Mouse (Mus musculus): Measurements from ENCODE around the gene Pde6b.

Pde6b gene

GRCm38 (mm10) chr5:108388201-108388600 is at the start of gene Pde6b:
TSS of gene Pde6b (plus strand) at chr5:108388391.
- peak; percentile 75 for DNase-seq (ENCODE audit: low read depth, low spot score)

DNA sequence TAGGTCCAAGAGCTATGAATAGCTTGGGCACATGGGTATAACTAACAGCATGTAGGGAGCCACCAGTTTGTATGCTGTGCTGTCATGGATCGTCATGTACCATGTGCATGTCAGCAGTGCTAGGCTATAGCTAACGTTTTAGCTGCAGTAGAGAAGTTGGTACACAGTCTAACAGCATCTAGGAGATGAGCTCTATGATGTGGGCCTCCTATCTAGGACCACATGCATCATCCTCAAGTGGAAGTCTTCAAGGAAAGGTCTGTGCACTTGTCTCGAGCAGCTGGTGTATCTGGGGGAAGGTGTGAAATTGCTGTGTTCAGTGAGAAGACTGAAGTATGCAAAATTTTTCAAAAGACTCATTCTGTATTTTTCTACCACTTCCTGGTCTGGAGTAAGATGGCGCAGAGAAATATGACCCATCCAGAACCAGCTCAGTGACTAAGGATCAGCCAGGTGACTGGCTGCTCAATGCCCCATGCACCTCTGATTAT is 44.5 kb upstream of the Pde6b start:
- no peak for DNase-seq (ENCODE audit: low read depth, low spot score)

DNA sequence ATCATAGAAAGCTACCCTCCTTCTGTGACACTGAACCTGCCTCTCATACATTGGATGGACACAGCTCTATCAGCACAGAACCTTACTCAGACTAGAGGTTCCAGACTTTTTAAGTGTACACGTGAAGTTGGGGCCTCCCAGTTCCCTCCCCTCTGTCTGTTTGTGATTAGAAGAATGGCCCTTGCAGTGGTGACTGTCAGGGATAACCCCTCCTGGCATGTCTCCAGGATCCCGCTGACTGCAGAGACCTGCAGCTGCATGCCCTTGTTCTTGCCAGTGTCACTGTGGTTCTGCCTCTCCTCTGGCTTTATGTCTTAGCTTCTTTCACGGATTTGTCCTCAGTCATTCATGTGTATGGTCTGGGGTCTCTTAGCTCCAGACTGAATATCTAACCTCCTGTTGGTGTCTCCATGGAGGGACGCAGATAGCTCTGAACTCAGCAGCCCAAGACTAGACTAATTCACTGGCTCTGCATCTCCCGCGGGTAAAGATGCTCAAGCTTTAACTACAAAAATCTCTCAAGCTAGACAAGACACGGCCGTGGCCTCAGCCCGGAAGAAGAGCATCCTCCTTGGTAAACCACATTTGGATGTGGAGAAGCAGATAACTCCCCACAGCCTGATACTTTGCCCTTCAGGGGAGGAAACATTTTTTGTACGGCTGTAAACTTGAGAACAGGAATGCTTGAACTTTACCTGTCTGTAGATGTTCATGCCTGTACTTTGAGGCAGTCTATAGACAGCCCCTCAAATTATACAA is 42.7 kb upstream of the Pde6b start:
- DNase-seq (ENCODE audit: low read depth, low spot score) = no peak

DNA sequence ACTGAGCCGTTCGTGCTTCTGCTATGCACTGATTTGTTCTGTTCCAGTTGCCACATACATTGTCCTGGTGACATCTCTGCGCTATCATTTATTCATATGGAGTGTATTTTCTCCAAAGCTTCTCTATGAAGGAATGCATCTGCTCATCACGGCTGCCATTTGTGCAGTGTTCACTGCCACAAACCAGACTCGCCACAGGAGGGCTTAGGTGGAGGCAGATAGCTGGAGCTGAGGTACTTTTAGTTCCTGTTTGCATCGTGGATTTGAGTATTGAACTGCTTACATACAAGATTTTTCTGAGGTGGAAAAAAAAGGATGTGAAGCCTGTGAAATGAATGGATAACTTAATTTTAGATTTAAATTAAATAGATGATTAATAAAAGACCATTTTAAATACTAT is 40.3 kb upstream of the Pde6b start:
- DNase-seq (ENCODE audit: low read depth, low spot score) = no peak

DNA sequence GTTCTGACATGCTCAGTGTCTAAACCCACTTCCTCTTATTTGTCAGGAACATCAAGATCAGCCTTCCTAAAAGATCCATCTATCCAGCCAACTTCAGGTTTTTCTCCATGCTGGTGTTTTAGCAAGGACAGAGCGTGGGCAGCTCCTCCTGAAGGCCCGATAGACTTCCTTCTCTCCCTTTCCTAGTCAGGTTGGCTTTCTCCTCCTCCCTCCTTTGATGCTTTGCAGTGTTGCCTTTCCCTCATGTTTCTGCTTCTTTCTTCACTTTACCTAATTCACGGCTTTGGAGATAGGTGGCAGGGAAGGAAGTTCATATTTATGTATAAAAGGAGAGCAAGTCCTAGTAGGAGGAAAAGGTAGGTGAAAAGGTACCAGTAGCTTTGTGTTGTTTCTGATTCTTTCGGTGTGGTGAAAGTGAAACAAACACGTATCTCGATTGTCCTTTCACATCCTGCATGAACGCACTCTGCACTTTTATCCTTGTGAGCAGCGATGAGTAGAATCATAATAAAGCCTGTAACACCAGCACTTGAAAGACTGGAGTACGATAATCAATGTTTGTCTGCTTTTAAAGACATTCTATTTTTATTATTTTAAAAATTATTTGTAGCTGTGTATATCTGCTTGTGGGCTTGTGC is 38.6 kb upstream of the Pde6b start:
- DNase-seq (ENCODE audit: low read depth, low spot score) = no peak

DNA sequence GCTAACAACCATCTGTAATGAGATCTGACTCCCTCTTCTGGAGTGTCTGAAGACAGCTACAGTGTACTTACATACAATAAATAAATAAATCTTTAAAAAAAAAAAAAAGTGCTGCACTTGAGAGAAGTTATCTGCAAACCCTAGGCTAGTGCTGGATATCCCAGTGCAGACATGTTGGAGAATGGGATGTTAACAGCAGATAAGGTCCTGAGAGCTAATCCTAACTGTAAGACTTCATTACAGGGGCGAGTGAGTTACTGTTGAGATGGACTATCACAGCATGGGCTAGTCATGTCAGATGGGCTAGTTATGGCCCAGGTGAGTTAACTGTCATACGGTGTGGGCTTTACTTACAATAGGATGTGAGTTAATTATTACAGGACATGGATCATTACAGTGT is 34.1 kb upstream of the Pde6b start:
- no peak for DNase-seq (ENCODE audit: low read depth, low spot score)

DNA sequence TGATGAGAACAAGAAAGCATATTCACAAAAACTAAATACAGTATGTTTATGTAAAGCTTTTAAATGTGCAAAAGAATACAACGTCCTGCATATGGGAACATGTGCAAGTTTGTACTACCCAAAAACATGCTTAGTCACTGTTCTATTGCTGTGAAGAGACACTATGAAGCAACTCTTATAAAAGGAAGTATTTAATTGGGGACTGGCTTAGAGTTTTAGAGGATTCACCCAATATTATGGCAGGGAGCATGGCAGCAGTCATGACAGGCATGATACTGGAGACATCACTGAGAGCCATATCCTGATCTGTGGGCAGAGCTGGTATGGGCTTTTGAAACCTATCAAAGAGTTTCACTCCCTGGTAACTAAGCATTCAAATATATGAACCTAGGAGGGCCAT is 30.3 kb upstream of the Pde6b start:
- DNase-seq (ENCODE audit: low read depth, low spot score) = no peak

- no peak for DNase-seq (ENCODE audit: low read depth, low spot score)
Observed at GRCm38 (mm10) chr5:108359491-108359890, 28.7 kb upstream of the Pde6b start.

DNA sequence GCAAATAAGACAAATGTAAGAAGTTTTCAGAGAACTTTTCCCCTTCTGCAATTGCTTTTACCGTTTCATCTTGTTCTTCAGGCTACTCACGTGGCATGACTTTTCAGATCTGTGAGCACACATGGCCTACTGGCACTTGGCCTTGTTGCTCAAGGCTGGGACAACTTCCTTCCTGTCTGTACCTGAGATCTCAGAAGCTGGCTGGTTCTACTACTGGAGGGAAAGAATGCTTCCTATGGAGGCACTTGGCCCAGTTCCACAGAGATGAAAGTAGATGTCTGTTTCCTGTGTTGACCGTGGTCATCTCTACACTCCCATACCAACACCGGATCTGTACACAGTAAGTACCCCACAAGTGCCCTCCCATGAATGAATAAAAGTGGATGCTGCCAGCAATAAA is 28.0 kb upstream of the Pde6b start:
- DNase-seq (ENCODE audit: low read depth, low spot score) = no peak

DNA sequence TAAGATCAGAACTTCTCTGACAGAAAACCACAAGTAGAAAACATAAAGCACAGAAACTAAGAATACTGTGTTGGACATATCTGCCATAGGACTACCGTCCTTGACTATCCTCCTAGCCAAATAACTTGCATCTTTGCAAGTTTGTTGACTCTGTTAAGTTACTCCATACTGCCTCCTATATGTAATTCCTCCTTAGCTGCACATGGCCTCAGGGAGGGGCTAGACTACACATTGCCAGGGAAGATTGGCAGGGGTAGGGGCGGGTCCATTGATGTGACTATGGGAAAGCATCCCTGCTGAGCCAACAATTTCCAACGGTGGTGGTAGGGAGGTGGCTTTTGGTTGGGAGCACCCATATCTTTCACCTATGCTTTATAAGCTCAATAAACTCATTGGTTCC is 25.9 kb upstream of the Pde6b start:
- no peak for DNase-seq (ENCODE audit: low read depth, low spot score)

DNA sequence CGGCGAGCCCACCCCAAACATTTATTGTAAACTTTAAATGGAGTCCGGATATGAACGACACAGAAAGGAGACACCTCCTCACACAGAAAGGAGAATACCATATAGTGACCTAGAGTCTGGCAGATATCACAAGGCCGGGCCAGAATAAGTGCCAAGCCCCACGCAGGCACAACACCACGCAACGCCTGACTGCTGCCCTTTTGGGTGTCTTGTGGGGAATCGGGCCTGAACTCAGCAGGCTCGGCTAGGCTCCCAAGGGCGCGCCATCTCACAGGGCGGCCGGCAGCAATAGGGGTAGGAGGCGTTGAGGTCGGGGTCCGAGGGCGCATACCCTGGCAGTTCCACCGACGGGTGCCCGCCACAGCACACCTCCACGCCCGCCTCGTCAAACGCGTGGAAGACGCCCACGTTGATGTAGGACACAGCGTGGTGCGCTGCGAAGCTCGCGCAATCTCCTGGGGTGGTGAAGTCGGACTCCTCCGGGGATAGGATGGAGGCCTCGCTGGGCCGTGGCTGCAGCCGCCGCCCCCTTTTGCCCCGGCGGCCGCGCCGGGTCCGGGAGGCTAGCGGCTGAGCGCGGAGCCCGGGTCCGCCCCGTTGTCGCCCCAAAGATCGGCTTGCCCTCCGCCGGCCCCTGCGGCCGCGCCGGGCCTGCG is 21.7 kb upstream of the Pde6b start:
- no peak for DNase-seq (ENCODE audit: low read depth, low spot score)

DNA sequence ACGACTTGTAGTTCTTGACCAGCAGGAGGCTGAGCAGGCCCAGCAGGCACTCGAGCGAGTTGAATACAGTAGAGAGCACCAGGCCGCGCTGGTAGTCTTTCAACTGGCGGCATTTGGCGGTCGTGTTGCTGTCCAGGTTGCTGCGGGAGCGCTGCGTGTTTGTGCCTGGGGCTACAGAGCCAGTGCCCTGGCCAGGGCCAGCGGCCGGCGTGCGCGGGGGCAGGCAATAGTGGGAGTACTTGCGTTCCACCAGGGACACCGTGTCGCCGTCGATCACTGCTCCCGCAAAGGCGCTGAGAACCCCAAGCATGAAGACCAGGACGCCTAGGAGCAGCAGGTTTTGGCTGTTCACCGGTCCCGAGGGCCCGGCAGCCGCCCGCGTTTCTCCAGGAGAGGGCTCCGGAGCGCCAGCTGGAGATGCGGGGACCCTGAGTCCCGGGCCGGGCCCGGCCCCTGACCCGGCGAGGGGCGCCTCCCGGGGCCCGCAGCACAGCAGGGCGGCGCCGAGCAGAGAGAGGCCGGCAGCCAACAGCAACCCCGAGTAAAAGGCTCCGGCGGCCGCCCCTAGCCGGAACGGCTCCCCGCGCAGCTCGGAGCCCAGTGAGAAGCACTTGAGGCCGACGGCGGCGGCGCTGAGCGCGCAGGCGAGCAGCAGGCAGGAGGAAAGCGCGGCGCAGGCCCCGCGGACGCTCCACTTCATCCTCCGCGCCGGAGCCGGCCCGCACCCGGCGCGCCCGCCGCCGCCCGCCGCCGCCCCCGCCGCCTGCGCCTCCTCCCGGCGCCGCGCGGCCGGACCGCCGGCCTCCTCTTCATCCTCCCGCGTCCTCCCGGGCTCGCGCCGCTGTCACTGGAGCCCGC is 21.0 kb upstream of the Pde6b start:
- no peak for DNase-seq (ENCODE audit: low read depth, low spot score)

GRCm38 (mm10) chr5:108367871-108368332 is 20.3 kb upstream of the Pde6b start, which contains the start of gene Gm42517:
TSS of gene Gm42517 (minus strand) at chr5:108367922.
- no peak for DNase-seq (ENCODE audit: low read depth, low spot score)

- no peak for DNase-seq (ENCODE audit: low read depth, low spot score)
Observed at GRCm38 (mm10) chr5:108368446-108368845, 19.7 kb upstream of the Pde6b start.

- no peak for DNase-seq (ENCODE audit: low read depth, low spot score)
Observed at GRCm38 (mm10) chr5:108368851-108369621, 19.2 kb upstream of the Pde6b start.

GRCm38 (mm10) chr5:108369964-108370363 is 18.2 kb upstream of the Pde6b start:
- DNase-seq (ENCODE audit: low read depth, low spot score) = no peak

- DNase-seq (ENCODE audit: low read depth, low spot score) = no peak
Observed at GRCm38 (mm10) chr5:108374079-108374478, 14.1 kb upstream of the Pde6b start.

- no peak for DNase-seq (ENCODE audit: low read depth, low spot score)
Observed at GRCm38 (mm10) chr5:108376059-108376458, 12.1 kb upstream of the Pde6b start.

- no peak for DNase-seq (ENCODE audit: low read depth, low spot score)
Observed at GRCm38 (mm10) chr5:108378346-108378745, 9.8 kb upstream of the Pde6b start.

DNA sequence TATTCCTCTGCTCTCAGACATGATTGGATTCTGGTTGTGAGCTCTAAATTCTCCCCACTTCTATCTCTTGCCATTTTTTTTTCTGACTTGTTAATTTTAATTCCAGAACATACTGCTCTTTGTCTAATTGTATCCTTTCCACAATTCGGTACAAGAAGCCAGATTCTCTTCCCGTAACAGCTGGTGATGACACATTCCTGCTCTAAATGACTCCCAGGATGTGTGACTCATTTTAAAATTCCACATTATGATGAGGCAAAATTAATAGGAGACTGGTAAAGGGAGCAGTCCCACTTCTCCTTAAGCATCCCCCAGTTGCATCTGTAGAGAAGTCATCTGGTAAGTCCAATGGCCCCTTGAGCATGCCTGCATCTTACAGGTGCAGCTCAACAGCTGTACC is 2.6 kb upstream of the Pde6b start:
- no peak for DNase-seq (ENCODE audit: low read depth, low spot score)

DNA sequence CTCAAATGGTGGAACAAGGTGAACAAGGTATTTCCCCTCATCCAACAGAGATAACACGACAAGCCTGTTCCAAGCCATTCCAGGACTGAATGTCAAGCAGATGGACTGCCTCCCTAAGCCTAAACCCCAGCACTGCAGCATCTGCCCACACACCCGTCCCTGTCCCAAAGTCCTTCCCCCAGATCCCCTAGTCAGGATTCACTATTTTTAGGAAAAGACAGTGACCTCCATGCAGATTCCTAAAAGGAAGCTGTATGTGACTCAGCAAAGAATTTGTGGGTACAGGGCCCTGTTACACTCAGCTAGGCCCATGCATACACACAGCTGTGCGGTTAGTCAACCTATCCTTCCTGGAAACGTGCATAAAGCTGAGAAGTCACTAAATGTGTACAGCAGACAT is 1.7 kb upstream of the Pde6b start:
- no peak for DNase-seq (ENCODE audit: low read depth, low spot score)
